8 mouse cellular contexts compared by ENCODE assay signal in the genomic region with DNA sequence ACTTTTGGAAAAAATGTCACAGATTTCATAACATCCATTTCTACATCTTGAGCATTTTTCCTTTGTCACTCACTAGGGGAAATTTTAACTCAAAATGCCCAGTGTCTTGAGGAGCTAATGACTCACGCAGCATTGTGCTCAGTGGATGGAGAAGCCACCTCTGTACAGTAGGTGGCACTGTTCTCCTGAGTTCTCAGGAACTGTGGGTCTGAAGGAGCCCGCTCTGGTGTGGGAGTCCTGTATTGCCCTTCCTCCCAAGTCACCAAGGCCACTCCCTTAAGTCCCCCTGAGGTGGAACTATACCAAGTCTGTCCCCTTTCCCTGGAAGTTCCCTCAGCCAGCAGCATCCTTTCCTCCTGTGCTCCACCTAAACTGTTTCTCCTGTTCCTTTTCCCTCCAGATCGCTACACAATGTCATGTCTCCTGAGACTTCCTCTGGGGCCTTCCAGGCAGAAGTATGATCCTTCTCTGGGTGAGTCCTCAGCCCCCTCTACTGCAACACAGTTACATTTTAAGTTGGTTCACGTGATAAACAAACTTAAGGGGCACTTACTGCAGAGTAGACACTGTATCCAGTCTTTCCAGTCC. TPM values are rescaled to one million over a fixed set of nuclear protein-coding genes. Genes with fewer than 3 reads are reported as not detected.
DNase-seq lines count a peak whose midpoint lies in the region; ATAC-seq and TF ChIP-seq lines count a peak whose summit lies in the region.

No protein-coding gene starts in this region.

- H3K36me3 ChIP-seq in forebrain, embryonic 14.5 days (ENCODE audit: control insufficient read depth, insufficient read depth, low read length), result no peaks in the 10 kb centered on the region
- H3K36me3 ChIP-seq in hindbrain, embryonic 12.5 days, result no peaks in the 10 kb centered on the region
- no peaks in the 10 kb centered on the region for H3K36me3 ChIP-seq in lung, embryonic 15.5 days

- DNase-seq in MEL-GATA-1-ER (ENCODE audit: extremely low read depth, low read depth), result peak; percentile 79
- peak; percentile 85 for DNase-seq in forebrain, embryonic 14.5 days (ENCODE audit: low spot score)
- peak; percentile 70 for DNase-seq in layer of hippocampus, adult 9-10 months (ENCODE audit: low spot score)
- peak; percentile 41 for DNase-seq in testis, postnatal 14 days (ENCODE audit: low spot score)

- no peak for TF ChIP-seq POLR2A in olfactory bulb, adult 2 months (IDR thresholded peaks at IDR 0.05; ENCODE audit: insufficient read depth, low read depth, low read length)

- no peak overlapping the region for H3K4me3 ChIP-seq in forebrain, embryonic 14.5 days (ENCODE audit: low read depth, low read length)
- H3K4me3 ChIP-seq in hindbrain, embryonic 12.5 days, result no peak overlapping the region
- H3K4me3 ChIP-seq in lung, embryonic 15.5 days, result no peak overlapping the region
- H3K4me3 ChIP-seq in olfactory bulb, adult 2 months (ENCODE audit: insufficient read depth, low read depth, low read length), result no peak overlapping the region

- no peak overlapping the region for H3K4me2 ChIP-seq in forebrain, embryonic 14.5 days (ENCODE audit: low read length)
- no peak overlapping the region for H3K4me2 ChIP-seq in hindbrain, embryonic 12.5 days (replicated peaks)
- H3K4me2 ChIP-seq in lung, embryonic 15.5 days, result no peak overlapping the region

- H3K9ac ChIP-seq in forebrain, embryonic 14.5 days (ENCODE audit: low read length), result no peak overlapping the region
- no peak overlapping the region for H3K9ac ChIP-seq in hindbrain, embryonic 12.5 days
- H3K9ac ChIP-seq in lung, embryonic 15.5 days, result no peak overlapping the region

- peak; percentile 92 for ATAC-seq in cerebellum, adult (ENCODE audit: insufficient number of reproducible peaks, low FRiP score, low TSS enrichment)
- ATAC-seq in forebrain, embryonic 14.5 days, result peak; percentile 92
- ATAC-seq in hindbrain, embryonic 12.5 days (ENCODE audit: low FRiP score), result peak; percentile 87
- ATAC-seq in lung, embryonic 15.5 days (ENCODE audit: borderline replicate concordance, extremely low read depth, low FRiP score, low TSS enrichment), result peak; percentile 85; the same call in 1 of the 2 replicates

- TF ChIP-seq CTCF in olfactory bulb, adult 2 months (IDR thresholded peaks at IDR 0.05; ENCODE audit: insufficient read depth, low read depth, low read length), result peak; percentile 53

- no peak overlapping the region for H3K27ac ChIP-seq in forebrain, embryonic 14.5 days (ENCODE audit: low read depth, low read length)
- H3K27ac ChIP-seq in hindbrain, embryonic 12.5 days, result no peak overlapping the region
- H3K27ac ChIP-seq in lung, embryonic 15.5 days, result no peak overlapping the region
- no peak overlapping the region for H3K27ac ChIP-seq in olfactory bulb, adult 2 months (ENCODE audit: insufficient read depth, low read depth, low read length)

- no peaks in the 10 kb centered on the region for H3K27me3 ChIP-seq in forebrain, embryonic 14.5 days (replicated peaks; ENCODE audit: control insufficient read depth, insufficient read depth, low read length)
- H3K27me3 ChIP-seq in hindbrain, embryonic 12.5 days, result no peaks in the 10 kb centered on the region
- H3K27me3 ChIP-seq in lung, embryonic 15.5 days, result no peaks in the 10 kb centered on the region

- no peaks in the 10 kb centered on the region for H3K9me3 ChIP-seq in forebrain, embryonic 14.5 days (replicated peaks; ENCODE audit: control insufficient read depth, low read length)
- no peaks in the 10 kb centered on the region for H3K9me3 ChIP-seq in hindbrain, embryonic 12.5 days (replicated peaks)
- no peaks in the 10 kb centered on the region for H3K9me3 ChIP-seq in lung, embryonic 15.5 days

- WGBS in forebrain, embryonic 14.5 days, result 37% methylated on average over 4 of the region's 4 CpGs
- 34% methylated on average over 4 of the region's 4 CpGs for WGBS in hindbrain, embryonic 12.5 days
- 23% methylated on average over 4 of the region's 4 CpGs for WGBS in lung, embryonic 15.5 days
- 26% methylated on average over 4 of the region's 4 CpGs for WGBS in olfactory bulb, adult 2 months

- no peaks in the 10 kb centered on the region for H3K4me1 ChIP-seq in forebrain, embryonic 14.5 days (ENCODE audit: control insufficient read depth, insufficient read depth, low read length)
- H3K4me1 ChIP-seq in hindbrain, embryonic 12.5 days, result no peaks in the 10 kb centered on the region
- H3K4me1 ChIP-seq in lung, embryonic 15.5 days, result peaks cover 4% of the 10 kb centered on the region; the same call in 1 of the 2 replicates
- H3K4me1 ChIP-seq in olfactory bulb, adult 2 months (ENCODE audit: control insufficient read depth, insufficient read depth, low read length), result no peaks in the 10 kb centered on the region

RNA-seq across cellular contexts. Expression of a gene that starts 30.2 kb away (rescaled TPM):
- 10.8 and 12.7 TPM in 2 replicates for polyA plus RNA-seq in forebrain, embryonic 14.5 days (2014; fragmentation: Nextera tagmentation; extraction: Ambion mirVana)
- polyA plus RNA-seq in hindbrain, embryonic 12.5 days (2016; fragmentation: Nextera tagmentation; extraction: Ambion mirVana), result 19.1 and 22.0 TPM in 2 replicates
- polyA plus RNA-seq in lung, embryonic 15.5 days (2015; fragmentation: Nextera tagmentation; extraction: Ambion mirVana), result 5.7 and 6.9 TPM in 2 replicates
- polyA plus RNA-seq in olfactory bulb, adult 2 months (2012; ENCODE audit: insufficient read depth, insufficient read length, low replicate concordance, missing spikeins), result 83.4 and 413 TPM in 2 replicates

RNA-seq across cellular contexts. Expression of a gene that starts 34.1 kb away (rescaled TPM):
- polyA plus RNA-seq in forebrain, embryonic 14.5 days (2014; fragmentation: Nextera tagmentation; extraction: Ambion mirVana), result not detected in 2 replicates
- polyA plus RNA-seq in hindbrain, embryonic 12.5 days (2016; fragmentation: Nextera tagmentation; extraction: Ambion mirVana), result not detected in 2 replicates
- not detected in 2 replicates for polyA plus RNA-seq in lung, embryonic 15.5 days (2015; fragmentation: Nextera tagmentation; extraction: Ambion mirVana)
- polyA plus RNA-seq in olfactory bulb, adult 2 months (2012; ENCODE audit: insufficient read depth, insufficient read length, low replicate concordance, missing spikeins), result not detected in 2 replicates

RNA-seq across cellular contexts. Expression of a gene that starts 57.4 kb away (rescaled TPM):
- 11.2 and 11.4 TPM in 2 replicates for polyA plus RNA-seq in forebrain, embryonic 14.5 days (2014; fragmentation: Nextera tagmentation; extraction: Ambion mirVana)
- polyA plus RNA-seq in hindbrain, embryonic 12.5 days (2016; fragmentation: Nextera tagmentation; extraction: Ambion mirVana), result 23.0 and 25.2 TPM in 2 replicates
- polyA plus RNA-seq in lung, embryonic 15.5 days (2015; fragmentation: Nextera tagmentation; extraction: Ambion mirVana), result 30.8 and 31.5 TPM in 2 replicates
- polyA plus RNA-seq in olfactory bulb, adult 2 months (2012; ENCODE audit: insufficient read depth, insufficient read length, low replicate concordance, missing spikeins), result not detected in 2 replicates

Comparison
In these comparisons a context has a peak if more than half of its experiments do, and no peak if none do; other contexts are left out.
1. RNA of a gene that starts 57.4 kb away (polyA plus RNA-seq): 30.8 to 31.5 TPM in lung, embryonic 15.5 days, 23.0 to 25.2 TPM in hindbrain, embryonic 12.5 days and 11.2 to 11.4 TPM in forebrain, embryonic 14.5 days; not detected in olfactory bulb, adult 2 months; every median in the first group is over 10 times any median in the second.
2. Peak in every context shown above with its lines, with median percentiles within 50 percentile points of each other: DNase-seq and ATAC-seq.